Mouse (Mus musculus) lung, embryonic 16.5 days (tissue): ENCODE data around the gene Polr1a. TPM values are rescaled to one million over a fixed set of nuclear protein-coding genes. Genes with fewer than 3 reads are reported as not detected.
"Not testable (repeated sequence)": the region's sequence is repeated elsewhere in the genome, so short reads cannot be mapped to it uniquely, and the experiment has no call there.

Source experiments
- ATAC-seq: fragments of 200-750 bp; cut with Nextera tagmentation; 2 replicates; pipeline ENCODE4 v1.8.0; 2017; ENCODE audit warnings: low read depth, mild to moderate bottlenecking, moderate library complexity
- H3K27ac ChIP-seq: fragments of 300-500 bp; sonication (generic); 2 replicates; pipeline ENCODE4 v1.5.1; 2014; ENCODE audit warnings: mild to moderate bottlenecking, control low read depth, low read length
- H3K27me3 ChIP-seq: fragments of 300-500 bp; sonication (generic); 2 replicates; pipeline ENCODE4 v1.6.1; 2014; ENCODE audit warnings: low read depth, low read length, mixed read lengths; ENCODE audit not compliant: control insufficient read depth, insufficient read depth
- H3K36me3 ChIP-seq: fragments of 300-500 bp; sonication (generic); 2 replicates; pipeline ENCODE4 v1.6.1; 2014; ENCODE audit warnings: low read length; ENCODE audit not compliant: control insufficient read depth, insufficient read depth
- H3K4me1 ChIP-seq: fragments of 300-500 bp; sonication (generic); replicated peaks from 2 replicates; pipeline ENCODE4 v1.6.1; 2014; ENCODE audit warnings: low read length, mixed read lengths; ENCODE audit not compliant: control insufficient read depth, insufficient read depth
- H3K4me2 ChIP-seq: fragments of 300-500 bp; sonication (generic); 2 replicates; pipeline ENCODE4 v1.6.1; 2014; ENCODE audit warnings: low read depth, low read length, control low read depth
- H3K4me3 ChIP-seq: fragments of 300-500 bp; sonication (generic); 2 replicates; pipeline ENCODE4 v1.5.1; 2014; ENCODE audit warnings: mild to moderate bottlenecking, low read length, control low read depth
- H3K9ac ChIP-seq: fragments of 300-500 bp; sonication (generic); 2 replicates; pipeline ENCODE4 v1.6.1; 2014; ENCODE audit warnings: low read length, control low read depth
- H3K9me3 ChIP-seq: fragments of 300-500 bp; sonication (generic); 2 replicates; pipeline ENCODE4 v1.6.1; 2016; ENCODE audit warnings: low read length; ENCODE audit not compliant: control insufficient read depth
- WGBS: fragments of 180-500 bp; shearing (Covaris S2); extraction: QIAGEN DNeasy Blood & Tissue Kit; methylation state at CpG from one replicate; pipeline ENCODE4 v1.1.7; 2014; 5-methylcytosine and 5-hydroxymethylcytosine counted together
- polyA plus RNA-seq: library from polyadenylated mRNA; unstranded; fragments of >200 nt; fragmentation: Nextera tagmentation; extraction: Ambion mirVana; gene quantifications from 2 replicates; pipeline ENCODE4 v1.2.1, GENCODE M21; 2015

Gene Polr1a
- polyA plus RNA-seq, 1 experiment from 2014 or later = 26.5 TPM

GRCm38 (mm10) chr6:71911686-71912450 lies 3.0 kb downstream of the Polr1a start:
- H3K4me2 ChIP-seq = no peak overlapping the region
- 50% methylated on average over 5 of the region's 5 CpGs for WGBS

GRCm38 (mm10) chr6:71920752-71921151 lies 11.9 kb downstream of the Polr1a start:
- H3K27ac ChIP-seq = no peak overlapping the region
- H3K4me2 ChIP-seq = no peak overlapping the region
- no peaks in the 10 kb centered on the region for H3K9me3 ChIP-seq
- no peak overlapping the region for H3K9ac ChIP-seq
- no peak for ATAC-seq
- H3K36me3 ChIP-seq = peaks cover 36% of the 10 kb centered on the region
- H3K4me3 ChIP-seq = no peak overlapping the region
- H3K27me3 ChIP-seq = no peaks in the 10 kb centered on the region
- no peaks in the 10 kb centered on the region for H3K4me1 ChIP-seq
- WGBS = 92% methylated on average over 7 of the region's 7 CpGs

More at GRCm38 (mm10) chr6:71911686-71912450, 3.0 kb downstream of the Polr1a start:
- Histone ChIP-seq H3K9me3 (no peaks in the 10 kb centered on the region), H3K9ac (no peak overlapping the region), H3K36me3 (0 out of 2 replicates have a peak, but pooled peaks cover 2% of the 10 kb centered on the region), H3K27me3 (no peaks in the 10 kb centered on the region), H3K4me3 (no peak overlapping the region), H3K27ac (no peak overlapping the region), H3K4me1 (peaks cover 8% of the 10 kb centered on the region)
- no peak for ATAC-seq

GRCm38 (mm10) chr6:71925233-71925632 lies 16.4 kb downstream of the Polr1a start:
- H3K4me2 ChIP-seq, ATAC-seq, H3K4me3 ChIP-seq, H3K9me3 ChIP-seq, H3K4me1 ChIP-seq, H3K27me3 ChIP-seq, H3K9ac ChIP-seq, H3K27ac ChIP-seq: not testable (repeated sequence)
- WGBS = 83% methylated on average over 5 of the region's 5 CpGs
- H3K36me3 ChIP-seq = peaks cover 42% of the 10 kb centered on the region

GRCm38 (mm10) chr6:71927911-71928310 lies 19.1 kb downstream of the Polr1a start:
- H3K36me3 ChIP-seq = peaks cover 37% of the 10 kb centered on the region
- no peaks in the 10 kb centered on the region for H3K9me3 ChIP-seq
- no peak overlapping the region for H3K27ac ChIP-seq
- H3K4me3 ChIP-seq = no peak overlapping the region
- H3K27me3 ChIP-seq = no peaks in the 10 kb centered on the region
- H3K4me2 ChIP-seq = no peak overlapping the region
- no peaks in the 10 kb centered on the region for H3K4me1 ChIP-seq
- ATAC-seq = no peak
- no peak overlapping the region for H3K9ac ChIP-seq

- Histone ChIP-seq H3K9me3 (no peaks in the 10 kb centered on the region), H3K4me1 (no peaks in the 10 kb centered on the region), H3K4me2 (no peak overlapping the region), H3K4me3 (no peak overlapping the region), H3K27me3 (no peaks in the 10 kb centered on the region), H3K9ac (no peak overlapping the region), H3K36me3 (peaks cover 33% of the 10 kb centered on the region), H3K27ac (no peak overlapping the region)
- no peak for ATAC-seq
- WGBS = 88% methylated on average over 10 of the region's 10 CpGs
Observed at GRCm38 (mm10) chr6:71930053-71930452, 21.2 kb downstream of the Polr1a start.

- H3K27ac ChIP-seq = no peak overlapping the region
Observed at GRCm38 (mm10) chr6:71930830-71931437, 22.1 kb downstream of the Polr1a start.

GRCm38 (mm10) chr6:71932347-71932746 lies 23.5 kb downstream of the Polr1a start:
- WGBS = 68% methylated on average over 5 of the region's 5 CpGs

More at GRCm38 (mm10) chr6:71930830-71931437, 22.1 kb downstream of the Polr1a start:
- Histone ChIP-seq H3K27me3 (no peaks in the 10 kb centered on the region), H3K4me1 (no peaks in the 10 kb centered on the region), H3K4me2 (no peak overlapping the region), H3K36me3 (peaks cover 28% of the 10 kb centered on the region), H3K9me3 (no peaks in the 10 kb centered on the region), H3K4me3 (no peak overlapping the region), H3K9ac (no peak overlapping the region)
- WGBS = 58% methylated on average over 12 of the region's 12 CpGs
- 0 out of 2 replicates have a peak, but pooled peaks have one; percentile 24 for ATAC-seq

GRCm38 (mm10) chr6:71934081-71934556 lies 25.3 kb downstream of the Polr1a start:
- Histone ChIP-seq H3K27ac (peak overlapping the region; percentile 66), H3K27me3 (no peaks in the 10 kb centered on the region), H3K4me1 (no peaks in the 10 kb centered on the region), H3K36me3 (peaks cover 33% of the 10 kb centered on the region), H3K4me3 (no peak overlapping the region), H3K4me2 (no peak overlapping the region), H3K9ac (no peak overlapping the region), H3K9me3 (no peaks in the 10 kb centered on the region)
- peak; percentile 81 for ATAC-seq
- 26% methylated on average over 2 of the region's 2 CpGs for WGBS

More at GRCm38 (mm10) chr6:71932347-71932746, 23.5 kb downstream of the Polr1a start:
- Histone ChIP-seq H3K9ac (no peak overlapping the region), H3K36me3 (peaks cover 32% of the 10 kb centered on the region), H3K4me3 (no peak overlapping the region), H3K4me1 (no peaks in the 10 kb centered on the region), H3K27ac (no peak overlapping the region), H3K9me3 (no peaks in the 10 kb centered on the region), H3K27me3 (no peaks in the 10 kb centered on the region), H3K4me2 (no peak overlapping the region)
- no peak for ATAC-seq

GRCm38 (mm10) chr6:71935737-71936136 lies 26.9 kb downstream of the Polr1a start:
- Histone ChIP-seq H3K4me3 (no peak overlapping the region), H3K9me3 (no peaks in the 10 kb centered on the region), H3K36me3 (peaks cover 23% of the 10 kb centered on the region), H3K9ac (no peak overlapping the region), H3K27me3 (no peaks in the 10 kb centered on the region), H3K27ac (peak overlapping the region; percentile 9; the same call in 1 of the 2 replicates), H3K4me1 (no peaks in the 10 kb centered on the region), H3K4me2 (no peak overlapping the region)
- no peak for ATAC-seq
- WGBS = 62% methylated on average over 2 of the region's 2 CpGs
